Mouse (Mus musculus): Measurements from ENCODE around the gene Txnrd1.

Txnrd1 gene

DNA sequence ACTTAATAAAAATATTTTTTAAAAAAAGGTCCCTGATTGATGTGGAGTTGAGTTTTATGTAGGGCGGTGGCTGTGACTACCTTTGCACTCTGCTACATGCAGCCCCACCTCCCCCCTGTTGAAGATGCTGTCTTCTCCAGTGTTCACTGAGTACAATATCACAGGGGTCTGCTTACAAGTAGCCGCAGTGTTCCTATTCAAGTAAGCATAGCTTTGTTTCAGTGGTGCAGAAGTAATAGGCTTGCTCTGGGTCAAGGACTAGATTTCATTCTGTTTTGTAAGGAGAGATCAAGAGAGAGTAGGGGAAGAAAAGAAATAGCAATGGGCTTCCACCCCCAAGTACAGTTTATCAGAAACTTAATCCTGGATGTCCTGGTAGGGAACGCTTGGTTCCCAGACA lies 16.2 kb upstream of the Txnrd1 start:
- in situ Hi-C loops (cut with MboI, MseI), result no loop called here

DNA sequence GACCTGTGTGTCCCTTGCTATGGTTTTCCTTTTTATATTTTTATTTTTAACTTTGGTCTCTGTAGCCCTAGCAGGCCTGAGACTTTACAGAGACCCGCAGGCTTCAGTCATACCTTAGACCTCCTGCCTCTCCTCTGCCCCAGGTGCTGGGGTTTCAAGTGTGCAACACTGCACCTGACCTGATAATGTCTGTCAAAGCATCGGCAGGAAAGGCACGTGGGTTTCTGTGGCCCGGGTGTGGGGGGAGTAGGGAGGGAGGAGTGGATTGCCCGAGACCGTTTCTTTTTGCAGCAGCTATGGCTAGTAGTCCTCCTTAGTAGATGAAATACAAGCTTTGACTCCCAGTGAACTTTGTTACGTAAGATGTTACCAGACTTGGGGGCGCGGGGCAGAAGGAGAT lies 15.8 kb upstream of the Txnrd1 start:
- in situ Hi-C loops (cut with MboI, MseI), result no loop called here

DNA sequence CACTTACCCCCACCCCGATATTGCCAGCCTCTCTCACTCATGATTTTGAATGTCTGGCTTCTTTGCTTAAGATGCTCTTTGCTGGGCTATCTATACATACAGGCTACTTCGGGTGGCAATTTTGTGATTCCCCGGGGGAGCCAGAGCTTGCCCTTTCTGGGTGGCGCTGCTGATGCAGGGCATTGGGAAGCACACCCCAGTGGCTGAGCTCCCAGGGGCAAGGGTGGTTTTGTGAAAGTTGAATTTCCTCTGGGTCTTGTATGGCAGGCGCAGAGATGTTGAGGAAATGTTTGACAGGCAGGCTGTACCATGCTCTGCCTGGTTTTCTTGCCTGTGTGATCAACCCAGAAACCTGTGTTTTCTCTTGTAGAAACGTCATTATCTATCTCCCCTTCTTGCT lies 15.1 kb upstream of the Txnrd1 start:
- in situ Hi-C loops (cut with MboI, MseI), result no loop called here

DNA sequence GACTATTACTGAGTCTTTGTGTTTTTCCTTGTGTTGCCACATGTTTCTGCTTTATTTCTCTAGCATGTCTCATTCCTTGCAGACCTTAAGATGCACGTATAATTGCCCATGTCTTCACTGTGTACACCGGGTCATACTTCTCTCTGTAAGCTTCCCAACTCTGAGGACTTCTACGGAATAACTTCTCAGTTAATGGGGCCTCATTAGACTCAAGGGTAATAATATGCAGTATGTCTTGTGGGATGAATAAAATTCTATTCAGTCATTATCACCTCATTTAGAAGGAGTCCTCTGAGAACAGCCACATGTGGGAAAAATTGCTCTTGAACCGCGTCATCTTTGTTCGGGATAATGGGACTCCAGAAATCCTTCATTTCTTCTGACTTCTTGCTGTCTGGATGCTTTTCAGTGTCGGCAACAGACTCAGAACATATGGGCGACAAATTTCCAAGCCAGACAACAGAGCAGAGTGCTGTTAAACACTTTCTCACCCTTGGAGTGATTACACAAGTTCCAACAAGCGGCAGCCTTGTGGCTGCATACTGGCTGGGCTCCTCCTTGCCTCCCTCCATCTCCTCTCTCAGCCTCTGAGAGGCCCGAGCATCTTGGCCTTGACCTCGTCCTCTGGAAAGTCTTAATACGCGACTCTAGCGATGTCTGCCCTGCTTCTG lies 10.5 kb upstream of the Txnrd1 start:
- in situ Hi-C loops (cut with MboI, MseI), result no loop called here

DNA sequence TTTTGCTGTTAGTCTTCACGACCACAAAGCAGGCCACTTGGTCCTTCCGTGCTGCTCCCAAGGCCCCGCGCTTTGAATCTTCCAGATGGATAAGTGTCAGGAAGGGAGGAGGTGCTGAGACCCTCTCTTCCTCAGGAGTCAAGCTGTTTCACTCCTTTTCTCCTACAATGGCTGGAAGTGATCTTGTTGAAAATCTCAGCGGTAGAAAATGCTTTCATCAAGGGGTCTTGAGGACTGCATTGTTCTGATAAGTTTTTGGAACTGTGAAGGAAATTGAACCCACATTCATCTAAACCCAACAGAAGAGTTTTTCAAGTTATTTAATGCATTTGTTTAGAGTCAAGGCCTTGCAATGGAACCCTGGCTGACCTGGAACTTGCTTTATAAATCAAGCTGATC lies 10.0 kb upstream of the Txnrd1 start:
- in situ Hi-C loops (cut with MboI, MseI), result no loop called here

DNA sequence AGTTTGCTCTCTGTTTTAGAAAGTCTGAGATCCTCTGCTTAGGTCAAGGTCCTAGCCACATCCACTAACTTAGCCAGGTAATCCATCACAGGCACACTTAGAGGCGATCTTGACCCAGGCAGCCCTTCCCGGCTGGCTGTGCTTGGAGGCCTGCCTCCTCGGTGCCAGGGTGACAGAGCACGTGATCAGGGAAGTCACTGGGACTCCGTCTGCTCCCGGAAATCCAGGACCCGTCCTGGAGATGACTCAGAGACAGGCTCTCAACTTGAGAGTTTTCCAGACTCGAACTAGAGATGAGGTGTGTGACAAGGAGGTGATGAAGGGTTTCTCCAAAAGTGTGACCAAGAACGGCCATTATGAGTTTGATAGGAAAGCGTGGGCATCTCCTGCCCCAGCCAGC lies 9.2 kb upstream of the Txnrd1 start:
- in situ Hi-C loops (cut with MboI, MseI), result no loop called here

DNA sequence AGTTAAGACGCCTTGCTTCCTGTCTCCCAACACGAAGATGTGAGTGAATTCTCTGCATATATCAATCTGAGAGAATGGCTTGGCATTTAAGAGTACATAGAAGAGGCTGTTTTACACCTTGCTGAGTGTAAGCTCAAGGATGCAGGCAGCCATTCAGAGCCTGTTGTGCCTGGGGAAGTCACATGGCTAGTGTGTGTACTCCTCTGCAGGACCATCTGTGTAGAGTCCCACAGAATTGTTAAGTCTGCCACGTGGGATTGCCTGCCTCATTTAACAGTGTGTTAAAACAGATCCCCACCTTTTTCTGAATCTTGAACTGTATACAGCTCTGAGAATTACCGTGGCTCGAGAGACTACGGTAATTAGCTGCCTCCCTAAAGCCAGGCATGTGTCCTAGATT lies 7.2 kb upstream of the Txnrd1 start:
- in situ Hi-C loops (cut with MboI, MseI), result no loop called here

DNA sequence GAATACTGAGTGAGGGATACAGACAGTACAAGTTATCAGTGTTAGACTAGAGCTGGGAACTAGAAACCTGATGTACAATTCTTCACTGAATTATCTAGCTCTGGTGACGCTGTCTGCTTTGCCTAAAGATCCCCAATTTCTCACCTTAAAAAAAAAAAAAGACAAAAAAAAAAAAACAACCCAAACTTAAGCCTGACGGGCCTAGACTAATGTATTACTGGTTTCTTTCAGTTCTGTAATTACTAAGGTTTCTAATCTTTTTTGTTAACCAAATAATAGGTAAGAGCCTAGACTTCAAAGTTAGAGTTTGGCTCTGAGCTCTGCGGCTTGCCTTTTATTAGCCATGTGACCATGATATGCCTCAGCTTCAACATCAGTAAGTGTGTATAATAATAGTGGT lies 2.1 kb downstream of the Txnrd1 start:
- in situ Hi-C loops (cut with MboI, MseI), result no loop called here

DNA sequence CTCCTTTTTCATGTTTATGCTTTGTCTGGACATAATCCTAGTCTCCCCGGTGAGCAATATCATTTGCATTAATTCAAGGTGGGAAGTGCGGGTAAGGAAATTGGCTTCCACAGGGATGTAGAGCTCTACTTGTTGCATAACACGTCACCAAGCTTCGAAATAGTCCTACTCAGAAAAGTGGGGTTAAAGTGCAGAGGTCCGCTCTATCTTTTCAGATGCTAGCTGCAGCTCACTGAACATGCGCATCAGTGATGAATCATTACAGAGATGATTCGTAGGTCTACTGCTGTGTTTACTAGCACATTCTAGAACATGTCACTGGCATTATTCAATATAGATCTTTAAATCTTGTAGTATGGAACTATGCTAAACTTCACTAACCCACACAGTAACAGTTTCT lies 4.6 kb downstream of the Txnrd1 start:
- in situ Hi-C loops (cut with MboI, MseI), result no loop called here

DNA sequence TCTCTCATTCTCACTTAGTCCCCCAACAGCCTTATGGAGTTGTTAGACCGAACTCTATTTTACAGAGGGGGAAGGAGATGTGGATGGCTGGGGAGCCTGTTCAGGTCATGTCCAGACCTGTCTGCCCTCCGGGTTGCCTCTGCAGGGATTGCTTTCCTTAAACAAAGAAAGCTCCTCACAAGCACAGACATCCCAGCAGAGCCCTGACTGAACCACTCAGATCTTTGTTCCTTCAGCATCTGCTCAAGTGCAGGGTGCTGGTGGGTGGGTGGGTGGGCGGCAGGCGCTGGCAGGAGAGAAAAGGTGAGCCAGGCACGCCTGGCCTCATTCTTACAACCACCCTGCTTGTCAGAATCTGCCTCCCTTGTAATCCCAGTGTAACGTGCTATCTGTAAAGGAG lies 10.3 kb downstream of the Txnrd1 start:
- in situ Hi-C loops (cut with MboI, MseI), result no loop called here

DNA sequence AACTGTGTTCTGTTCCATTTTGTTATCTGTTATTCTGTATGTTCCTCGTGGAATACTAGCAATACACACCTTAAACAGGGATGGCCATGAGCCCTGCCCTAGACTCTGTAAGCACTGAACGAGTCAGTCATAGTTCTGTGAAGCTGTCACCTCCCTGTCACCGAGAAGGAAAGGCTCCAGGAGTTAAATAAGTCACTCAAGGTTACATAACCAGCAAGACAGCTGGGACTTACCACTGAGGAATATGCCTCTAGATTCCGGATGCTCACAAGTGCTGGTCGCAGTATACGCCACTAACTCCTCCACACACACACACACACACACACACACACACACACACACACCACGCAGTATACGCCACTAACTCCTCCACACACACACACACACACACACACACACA lies 11.0 kb downstream of the Txnrd1 start:
- in situ Hi-C loops (cut with MboI, MseI), result no loop called here

DNA sequence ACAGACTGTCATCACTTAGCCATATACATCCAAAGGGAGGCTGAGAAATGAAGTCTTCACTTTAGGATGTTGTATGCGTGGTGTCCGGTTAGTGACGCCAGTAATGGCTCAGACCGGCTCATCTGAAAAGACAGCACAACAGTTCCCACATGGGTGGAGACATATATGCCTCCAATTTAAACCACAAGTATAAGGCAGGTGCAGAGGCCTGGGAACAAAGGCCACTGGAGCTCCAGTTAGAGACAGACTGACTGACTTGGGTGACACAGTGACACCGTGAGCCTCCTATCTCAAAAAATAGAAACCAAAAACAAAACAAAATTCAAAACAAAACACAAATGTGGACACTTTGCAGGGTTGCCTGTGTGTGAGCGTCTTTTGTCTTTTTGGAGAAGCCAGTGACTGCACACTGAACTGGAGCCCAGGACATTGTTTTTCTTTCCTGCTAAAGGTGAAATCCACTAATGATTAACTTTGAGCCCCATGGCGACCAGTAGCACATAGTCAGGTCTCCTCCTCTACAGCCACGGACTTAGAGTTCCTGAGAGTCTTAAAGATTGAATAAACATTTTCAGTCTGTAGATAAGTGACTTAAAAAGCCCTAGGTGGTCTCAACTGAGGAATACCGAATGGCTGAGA lies 14.2 kb downstream of the Txnrd1 start:
- in situ Hi-C loops (cut with MboI, MseI), result no loop called here

DNA sequence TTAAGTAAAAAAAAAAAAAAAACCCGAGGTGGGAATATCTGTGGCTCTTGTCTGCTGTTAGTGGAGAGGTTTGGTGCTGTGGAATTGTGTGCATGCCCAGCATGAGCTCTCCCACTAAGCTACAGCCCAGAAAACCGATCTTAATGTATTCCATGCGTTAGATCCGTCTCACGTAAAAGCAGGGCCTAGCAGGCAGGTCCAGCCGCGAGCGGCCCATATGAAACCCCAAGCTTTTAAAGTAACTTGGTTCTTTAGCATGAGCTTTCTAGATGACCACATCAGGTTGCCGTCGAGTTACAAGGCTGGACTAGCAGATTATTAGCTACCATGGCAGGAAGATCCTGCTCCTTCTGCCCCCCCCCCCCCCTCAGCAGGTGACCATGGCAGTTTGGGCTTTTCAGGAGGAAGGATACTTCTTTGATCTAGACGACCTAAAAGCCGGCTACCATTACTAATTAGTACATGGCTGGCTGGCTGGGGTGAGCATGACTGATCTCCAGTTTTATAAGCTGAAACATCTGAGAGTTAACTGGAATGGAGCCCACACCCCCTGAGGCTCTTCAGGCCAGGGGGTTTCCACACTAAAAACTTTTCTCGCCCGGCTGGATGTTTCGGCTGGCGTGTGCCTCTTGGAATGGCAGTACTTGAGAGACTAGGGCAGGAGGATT lies 16.1 kb downstream of the Txnrd1 start:
- in situ Hi-C loops (cut with MboI, MseI), result no loop called here

DNA sequence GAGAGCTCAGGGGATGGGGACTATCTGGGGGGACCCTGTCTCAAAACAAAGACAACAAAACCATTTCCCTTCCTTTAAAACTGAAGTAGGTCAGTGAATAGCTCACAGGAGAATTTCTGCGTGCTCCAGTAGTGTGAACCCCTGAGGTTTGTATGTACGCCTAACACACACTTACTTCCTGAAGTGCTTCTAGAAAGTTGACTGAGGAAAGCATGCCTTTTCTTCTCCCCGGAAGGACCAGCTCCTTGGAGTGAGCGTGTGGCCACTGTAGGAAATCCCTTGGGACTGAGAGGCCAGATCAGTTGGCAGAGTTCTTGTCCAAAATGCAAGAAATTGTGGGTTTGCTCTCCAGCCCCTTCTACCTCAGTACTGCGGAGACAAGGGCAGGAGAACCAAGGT lies 16.6 kb downstream of the Txnrd1 start:
- in situ Hi-C loops (cut with MboI, MseI), result no loop called here

DNA sequence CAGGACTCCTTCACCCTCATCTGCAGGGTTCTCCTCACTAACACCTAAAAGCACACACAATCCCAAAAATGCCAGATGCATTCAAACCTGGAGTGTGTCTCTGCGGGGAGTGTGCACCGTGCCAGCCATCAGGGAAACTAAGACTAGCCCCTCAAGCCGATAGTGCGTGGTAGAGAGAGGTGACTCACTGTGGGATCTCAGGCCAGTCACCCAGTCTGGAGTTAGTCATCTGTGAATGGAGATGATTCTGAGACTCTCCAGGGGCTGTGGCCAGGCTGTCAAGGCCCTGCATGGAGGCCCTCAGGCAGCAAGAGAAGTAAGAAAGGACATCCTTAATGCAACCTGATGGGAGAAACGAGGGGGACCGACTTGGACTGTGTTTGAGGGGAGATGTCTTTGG lies 18.0 kb downstream of the Txnrd1 start:
- in situ Hi-C loops (cut with MboI, MseI), result no loop called here

DNA sequence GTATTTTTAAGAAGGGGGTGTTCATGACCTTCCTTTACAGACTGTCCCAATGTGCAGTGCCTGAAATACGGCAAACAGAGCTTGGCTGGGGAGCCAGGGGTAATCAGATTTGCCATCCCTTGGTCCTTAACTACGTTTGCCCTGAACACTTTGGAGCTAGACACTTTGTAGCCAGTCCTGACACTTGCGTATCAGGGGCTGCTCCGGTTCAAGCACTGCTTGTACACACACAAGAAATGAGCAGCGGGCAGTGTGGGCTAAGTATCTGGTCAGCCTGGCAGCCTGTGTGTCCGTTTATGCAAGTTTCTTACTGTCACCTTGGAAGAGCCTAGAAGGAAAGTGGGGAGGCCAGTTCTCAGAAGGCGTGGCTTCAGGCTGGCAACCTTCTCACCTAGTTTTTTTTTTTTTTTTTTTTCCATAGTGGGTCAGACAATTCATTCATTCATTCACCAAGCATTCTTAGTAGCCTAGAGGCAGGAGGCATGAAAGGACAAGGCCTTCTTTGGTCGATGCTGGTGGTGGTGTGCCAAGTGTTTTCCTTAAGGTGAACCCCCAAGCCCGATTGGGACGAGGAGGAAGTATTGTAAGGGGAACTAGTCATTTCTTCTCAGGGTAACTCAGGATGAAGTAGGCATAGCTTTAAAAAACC lies 24.4 kb downstream of the Txnrd1 start:
- in situ Hi-C loops (cut with MboI, MseI), result no loop called here

DNA sequence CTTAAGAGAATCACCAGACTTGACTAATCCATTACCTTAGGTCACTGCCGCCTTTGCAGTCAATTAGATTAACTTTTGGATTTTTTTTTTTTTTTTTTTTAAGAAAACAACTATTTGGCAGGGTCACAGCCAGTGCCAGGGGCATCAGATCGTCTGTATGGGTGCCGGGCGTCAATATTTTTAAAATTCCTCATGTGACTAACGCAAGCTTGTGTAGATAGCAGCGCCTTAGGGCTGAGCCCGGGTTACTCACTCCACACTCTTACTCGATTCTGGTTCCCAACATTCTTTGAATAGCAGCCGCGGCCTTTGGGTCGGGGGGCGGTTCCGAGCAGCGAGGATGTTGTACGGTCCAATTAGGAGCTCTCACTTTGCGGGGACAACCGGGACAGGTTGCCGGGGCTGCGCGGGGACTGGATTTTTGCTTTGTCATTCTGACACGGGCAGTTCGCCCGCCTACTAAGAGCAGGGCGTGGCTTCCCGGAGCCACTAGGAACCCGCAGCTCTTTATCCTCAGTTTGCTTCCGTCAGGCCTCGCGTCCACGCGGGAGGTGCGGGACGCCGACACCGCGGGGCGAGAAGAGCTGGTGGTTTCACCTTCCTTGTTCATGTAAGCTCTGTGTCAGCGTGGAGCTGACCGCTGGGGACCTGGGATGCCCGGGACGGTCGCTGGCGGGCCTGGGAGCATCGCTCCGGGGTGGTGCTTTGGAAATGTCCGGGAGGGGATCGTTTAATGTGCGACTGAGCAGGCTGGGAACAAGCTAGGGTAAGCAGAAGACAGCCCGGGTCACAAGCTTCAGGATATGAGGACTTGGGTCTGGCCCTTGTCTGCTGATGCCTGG lies 25.2 kb downstream of the Txnrd1 start:
- in situ Hi-C loops (cut with MboI, MseI), result no loop called here

DNA sequence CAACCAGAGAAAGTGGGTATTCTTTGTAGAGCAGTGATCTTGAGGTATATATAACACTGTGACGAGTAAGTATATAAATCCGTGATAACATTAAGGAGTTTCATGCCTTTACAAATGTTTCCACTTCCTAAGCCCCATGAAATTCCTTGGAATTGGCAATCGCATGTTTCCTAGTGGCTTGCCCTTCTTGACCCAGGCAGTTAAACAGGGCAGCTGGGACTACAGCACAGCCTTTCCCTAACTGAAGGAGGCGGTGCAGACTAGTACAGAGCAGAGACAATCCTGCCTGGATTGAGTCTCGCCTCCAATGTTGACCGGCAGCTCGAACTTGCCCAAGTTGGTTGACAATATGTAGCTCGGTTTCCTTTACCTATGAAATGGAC lies 25.8 kb downstream of the Txnrd1 start:
- in situ Hi-C loops (cut with MboI, MseI), result no loop called here

DNA sequence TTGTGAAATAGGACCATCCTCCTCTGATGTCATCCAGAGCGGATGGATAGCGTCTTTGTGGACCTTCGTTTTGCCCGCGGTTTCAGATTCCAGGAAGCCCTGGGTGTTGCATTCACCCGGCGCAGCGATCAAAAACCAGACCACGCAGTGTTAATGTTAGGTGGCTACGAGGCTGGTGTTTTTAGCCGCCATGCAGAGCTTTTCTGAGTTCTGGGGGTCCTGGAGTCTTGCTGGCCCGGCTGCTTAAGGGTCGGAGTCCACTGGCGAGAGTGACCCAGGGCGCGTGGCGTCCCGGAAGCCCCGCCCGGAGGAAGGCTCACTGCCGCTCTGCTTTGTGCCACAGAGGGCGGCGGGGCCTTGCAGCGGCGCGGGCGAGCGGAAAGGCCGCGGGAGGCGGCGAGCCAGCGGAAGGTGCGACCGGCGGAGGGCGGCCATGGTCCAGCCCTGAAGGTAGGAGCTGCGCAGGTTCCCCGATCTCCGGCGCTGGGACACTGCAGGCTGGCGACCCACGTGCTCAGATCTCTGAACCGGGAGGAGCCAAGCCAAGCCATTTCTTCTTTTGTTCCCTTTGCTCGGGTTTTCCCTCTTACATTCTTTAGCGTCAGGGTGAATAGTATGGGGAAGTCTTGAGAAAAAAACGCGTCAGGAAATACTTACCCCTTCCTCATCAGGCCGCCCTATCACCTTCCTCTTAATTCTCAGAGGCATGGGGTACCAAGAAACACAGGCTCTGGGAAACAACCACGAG lies 26.6 kb downstream of the Txnrd1 start:
- in situ Hi-C loops (cut with MboI, MseI), result loop anchor here (5.0 kb wide), 2 partner anchors 48 to 813 kb away; partner anchors contain the start of gene Zfp873

DNA sequence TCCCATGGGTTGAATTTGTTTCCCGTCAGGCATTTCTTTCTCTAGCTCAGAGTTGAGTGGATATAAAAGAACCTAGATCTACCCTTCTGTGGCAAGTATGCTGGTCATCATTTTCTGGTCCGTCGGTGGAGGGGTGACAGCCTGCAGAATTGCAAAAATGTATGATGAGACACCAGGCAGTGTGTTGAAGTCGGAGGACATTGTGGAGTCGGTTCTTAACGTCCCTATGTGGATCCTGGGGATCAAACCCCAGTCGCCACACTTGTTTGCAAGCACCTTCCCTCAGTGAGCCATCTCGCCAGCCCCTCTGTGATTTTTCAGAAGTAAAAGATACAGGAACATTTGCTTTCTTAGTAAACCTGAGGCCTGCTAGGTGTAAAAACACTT lies 27.2 kb downstream of the Txnrd1 start:
- in situ Hi-C loops (cut with MboI, MseI), result loop anchor here (5.0 kb wide), 2 partner anchors 49 to 814 kb away; partner anchors contain the start of gene Zfp873

DNA sequence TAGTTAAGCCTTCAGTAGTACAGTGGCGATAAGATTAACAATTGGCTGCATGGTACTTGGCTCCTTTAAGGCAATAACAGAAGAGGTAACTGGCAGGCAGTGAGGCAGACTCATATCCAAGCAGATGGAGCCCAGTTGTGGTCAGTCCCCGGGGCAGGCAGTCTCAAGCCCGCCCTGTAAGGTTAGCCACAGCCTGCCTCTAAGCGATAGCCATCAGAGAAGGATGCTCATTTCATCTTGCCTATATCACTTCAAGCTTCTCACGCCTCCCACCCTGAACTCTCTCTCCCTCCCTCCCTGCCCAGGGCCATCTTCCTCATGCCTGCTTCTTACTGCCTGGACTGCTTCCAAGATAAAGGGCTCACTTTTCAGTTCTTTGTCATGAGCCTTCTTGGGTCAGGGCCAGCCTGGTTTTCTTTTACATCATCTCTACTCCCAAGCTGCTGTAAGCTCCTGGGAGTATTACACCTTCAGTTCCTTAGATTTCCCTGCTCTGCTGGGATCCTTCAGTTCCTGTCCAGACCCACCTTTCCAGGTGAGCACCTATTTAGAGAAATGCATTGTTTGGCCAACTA lies 29.4 kb downstream of the Txnrd1 start:
- in situ Hi-C loops (cut with MboI, MseI), result loop anchor here (5.0 kb wide), 2 partner anchors 51 to 816 kb away; partner anchors contain the start of gene Zfp873

Measured in T-helper 2 cell (primary cell).